Mouse (Mus musculus) ES-E14 (cell line): ENCODE results near the gene Fnbp1.

Source experiments
- CHD2 ChIP-seq: IDR thresholded peaks from 2 replicates; pipeline ENCODE4 v1.6.1; 2014; ENCODE audit warnings: mild to moderate bottlenecking, low read depth, low read length, inconsistent platforms
- ZC3H11A ChIP-seq: IDR thresholded peaks from 2 replicates; pipeline ENCODE4 v1.6.1; 2012; ENCODE audit warnings: low read depth, mild to moderate bottlenecking, inconsistent platforms, low read length, borderline replicate concordance

GRCm38 (mm10) chr2:31082639-31083038 is 59.2 kb downstream of the Fnbp1 start:
- TF ChIP-seq CHD2 (no peak), ZC3H11A (no peak)
